Mouse (Mus musculus): ENCODE measurements around the gene Grid1. TPM values are rescaled to one million over a fixed set of nuclear protein-coding genes. Genes with fewer than 3 reads are reported as not detected.
A peak's percentile ranks its signal among the peaks of the same experiment; 100 is the strongest.

Grid1 gene
- polyA plus RNA-seq (2014; fragmentation: Nextera tagmentation; extraction: Ambion mirVana) = 0.17 and 0.27 TPM in 2 replicates

- H3K4me3 ChIP-seq (ENCODE audit: low read depth, low read length) = peak within 1 kb of the TSS; percentile 54
- H3K27me3 ChIP-seq (ENCODE audit: control insufficient read depth, insufficient read depth, low read length) = peaks cover 77% of the 10 kb centered on the region
- H3K27ac ChIP-seq (replicated peaks; ENCODE audit: low read depth, low read length) = no peak within 1 kb of the TSS
- H3K9ac ChIP-seq (replicated peaks; ENCODE audit: low read length) = peak within 1 kb of the TSS; percentile 51
- ATAC-seq (replicated peaks; ENCODE audit: insufficient number of reproducible peaks, low FRiP score, low TSS enrichment, low read depth) (peak; percentile 74), DNase-seq (ENCODE audit: low spot score) (peak; percentile 40)
- H3K9me3 ChIP-seq (replicated peaks; ENCODE audit: control insufficient read depth, low read length) = no peaks in the 10 kb centered on the region
- no peaks in the 10 kb centered on the region for H3K36me3 ChIP-seq (replicated peaks; ENCODE audit: control insufficient read depth, insufficient read depth, low read depth, low read length)
- 0% methylated on average over 77 of the region's 96 CpGs for WGBS
- H3K4me1 ChIP-seq (ENCODE audit: control insufficient read depth, insufficient read depth, low read length) = peaks cover 3% of the 10 kb centered on the region; the same call in 1 of the 2 replicates
- peak within 1 kb of the TSS; percentile 92 for H3K4me2 ChIP-seq (ENCODE audit: low read depth, low read length)
Measured at GRCm38 (mm10) chr14:34819919-34820652, at the start of gene Grid1. Gene Grid1, plus strand, starts transcription at chr14:34820108.

GRCm38 (mm10) chr14:34770467-34770866, 49.4 kb upstream of the Grid1 start:
- H3K4me2 ChIP-seq (ENCODE audit: low read depth, low read length) = no peak overlapping the region
- WGBS = 85% methylated on average over 6 of the region's 6 CpGs
- no peaks in the 10 kb centered on the region for H3K9me3 ChIP-seq (replicated peaks; ENCODE audit: control insufficient read depth, low read length)
- no peak overlapping the region for H3K9ac ChIP-seq (replicated peaks; ENCODE audit: low read length)
- no peaks in the 10 kb centered on the region for H3K27me3 ChIP-seq (ENCODE audit: control insufficient read depth, insufficient read depth, low read length)
- H3K4me3 ChIP-seq (ENCODE audit: low read depth, low read length) = no peak overlapping the region
- no peaks in the 10 kb centered on the region for H3K36me3 ChIP-seq (replicated peaks; ENCODE audit: control insufficient read depth, insufficient read depth, low read depth, low read length)
- no peak for DNase-seq (ENCODE audit: low spot score)
- H3K4me1 ChIP-seq (ENCODE audit: control insufficient read depth, insufficient read depth, low read length) = no peaks in the 10 kb centered on the region
- H3K27ac ChIP-seq (replicated peaks; ENCODE audit: low read depth, low read length) = no peak overlapping the region
- ATAC-seq (replicated peaks; ENCODE audit: insufficient number of reproducible peaks, low FRiP score, low TSS enrichment, low read depth) = no peak

- Histone ChIP-seq H3K9ac (replicated peaks; ENCODE audit: low read length) (no peak overlapping the region), H3K4me2 (ENCODE audit: low read depth, low read length) (no peak overlapping the region), H3K27ac (replicated peaks; ENCODE audit: low read depth, low read length) (no peak overlapping the region), H3K36me3 (replicated peaks; ENCODE audit: control insufficient read depth, insufficient read depth, low read depth, low read length) (no peaks in the 10 kb centered on the region), H3K9me3 (replicated peaks; ENCODE audit: control insufficient read depth, low read length) (no peaks in the 10 kb centered on the region), H3K27me3 (ENCODE audit: control insufficient read depth, insufficient read depth, low read length) (no peaks in the 10 kb centered on the region), H3K4me3 (ENCODE audit: low read depth, low read length) (no peak overlapping the region), H3K4me1 (ENCODE audit: control insufficient read depth, insufficient read depth, low read length) (no peaks in the 10 kb centered on the region)
- WGBS = 21% methylated on average over 9 of the region's 9 CpGs
- no peak for DNase-seq (ENCODE audit: low spot score)
- no peak for ATAC-seq (replicated peaks; ENCODE audit: insufficient number of reproducible peaks, low FRiP score, low TSS enrichment, low read depth)
Measured at GRCm38 (mm10) chr14:34771601-34772000, 48.3 kb upstream of the Grid1 start.

- no peak overlapping the region for H3K9ac ChIP-seq (replicated peaks; ENCODE audit: low read length)
- no peaks in the 10 kb centered on the region for H3K36me3 ChIP-seq (replicated peaks; ENCODE audit: control insufficient read depth, insufficient read depth, low read depth, low read length)
- no peaks in the 10 kb centered on the region for H3K4me1 ChIP-seq (ENCODE audit: control insufficient read depth, insufficient read depth, low read length)
- no peak for DNase-seq (ENCODE audit: low spot score)
- no peak overlapping the region for H3K27ac ChIP-seq (replicated peaks; ENCODE audit: low read depth, low read length)
- no peak overlapping the region for H3K4me3 ChIP-seq (ENCODE audit: low read depth, low read length)
- H3K4me2 ChIP-seq (ENCODE audit: low read depth, low read length) = no peak overlapping the region
- no peak for ATAC-seq (replicated peaks; ENCODE audit: insufficient number of reproducible peaks, low FRiP score, low TSS enrichment, low read depth)
- 60% methylated on average over 7 of the region's 7 CpGs for WGBS
- no peaks in the 10 kb centered on the region for H3K9me3 ChIP-seq (replicated peaks; ENCODE audit: control insufficient read depth, low read length)
- H3K27me3 ChIP-seq (ENCODE audit: control insufficient read depth, insufficient read depth, low read length) = no peaks in the 10 kb centered on the region
Measured at GRCm38 (mm10) chr14:34772132-34772531, 47.8 kb upstream of the Grid1 start.

GRCm38 (mm10) chr14:34773681-34774080, 46.2 kb upstream of the Grid1 start:
- ATAC-seq (replicated peaks; ENCODE audit: insufficient number of reproducible peaks, low FRiP score, low TSS enrichment, low read depth) (no peak), DNase-seq (ENCODE audit: low spot score) (no peak)
- 75% methylated on average over 3 of the region's 3 CpGs for WGBS
- H3K9me3 ChIP-seq (replicated peaks; ENCODE audit: control insufficient read depth, low read length) = no peaks in the 10 kb centered on the region
- H3K27ac ChIP-seq (replicated peaks; ENCODE audit: low read depth, low read length) = no peak overlapping the region
- H3K36me3 ChIP-seq (replicated peaks; ENCODE audit: control insufficient read depth, insufficient read depth, low read depth, low read length) = no peaks in the 10 kb centered on the region
- H3K4me3 ChIP-seq (ENCODE audit: low read depth, low read length) = no peak overlapping the region
- H3K9ac ChIP-seq (replicated peaks; ENCODE audit: low read length) = no peak overlapping the region
- H3K27me3 ChIP-seq (ENCODE audit: control insufficient read depth, insufficient read depth, low read length) = no peaks in the 10 kb centered on the region
- H3K4me2 ChIP-seq (ENCODE audit: low read depth, low read length) = no peak overlapping the region
- H3K4me1 ChIP-seq (ENCODE audit: control insufficient read depth, insufficient read depth, low read length) = no peaks in the 10 kb centered on the region

GRCm38 (mm10) chr14:34774231-34774630, 45.7 kb upstream of the Grid1 start:
- no peak overlapping the region for H3K27ac ChIP-seq (replicated peaks; ENCODE audit: low read depth, low read length)
- H3K9me3 ChIP-seq (replicated peaks; ENCODE audit: control insufficient read depth, low read length) = no peaks in the 10 kb centered on the region
- no peak overlapping the region for H3K4me2 ChIP-seq (ENCODE audit: low read depth, low read length)
- 82% methylated on average over 6 of the region's 6 CpGs for WGBS
- H3K27me3 ChIP-seq (ENCODE audit: control insufficient read depth, insufficient read depth, low read length) = no peaks in the 10 kb centered on the region
- no peaks in the 10 kb centered on the region for H3K36me3 ChIP-seq (replicated peaks; ENCODE audit: control insufficient read depth, insufficient read depth, low read depth, low read length)
- ATAC-seq (replicated peaks; ENCODE audit: insufficient number of reproducible peaks, low FRiP score, low TSS enrichment, low read depth) (no peak), DNase-seq (ENCODE audit: low spot score) (no peak)
- no peak overlapping the region for H3K4me3 ChIP-seq (ENCODE audit: low read depth, low read length)
- H3K9ac ChIP-seq (replicated peaks; ENCODE audit: low read length) = no peak overlapping the region
- no peaks in the 10 kb centered on the region for H3K4me1 ChIP-seq (ENCODE audit: control insufficient read depth, insufficient read depth, low read length)

GRCm38 (mm10) chr14:34776719-34777385, 43.1 kb upstream of the Grid1 start:
- Histone ChIP-seq H3K9ac (replicated peaks; ENCODE audit: low read length) (no peak overlapping the region), H3K4me2 (ENCODE audit: low read depth, low read length) (no peak overlapping the region), H3K4me3 (ENCODE audit: low read depth, low read length) (no peak overlapping the region), H3K36me3 (replicated peaks; ENCODE audit: control insufficient read depth, insufficient read depth, low read depth, low read length) (no peaks in the 10 kb centered on the region), H3K27me3 (ENCODE audit: control insufficient read depth, insufficient read depth, low read length) (no peaks in the 10 kb centered on the region), H3K9me3 (replicated peaks; ENCODE audit: control insufficient read depth, low read length) (no peaks in the 10 kb centered on the region), H3K27ac (replicated peaks; ENCODE audit: low read depth, low read length) (no peak overlapping the region), H3K4me1 (ENCODE audit: control insufficient read depth, insufficient read depth, low read length) (no peaks in the 10 kb centered on the region)
- WGBS = 84% methylated on average over 12 of the region's 12 CpGs
- ATAC-seq (replicated peaks; ENCODE audit: insufficient number of reproducible peaks, low FRiP score, low TSS enrichment, low read depth) = no peak
- DNase-seq (ENCODE audit: low spot score) = no peak

- Histone ChIP-seq H3K9me3 (replicated peaks; ENCODE audit: control insufficient read depth, low read length) (no peaks in the 10 kb centered on the region), H3K4me3 (ENCODE audit: low read depth, low read length) (no peak overlapping the region), H3K9ac (replicated peaks; ENCODE audit: low read length) (no peak overlapping the region), H3K4me2 (ENCODE audit: low read depth, low read length) (no peak overlapping the region), H3K27ac (replicated peaks; ENCODE audit: low read depth, low read length) (no peak overlapping the region), H3K4me1 (ENCODE audit: control insufficient read depth, insufficient read depth, low read length) (no peaks in the 10 kb centered on the region), H3K36me3 (replicated peaks; ENCODE audit: control insufficient read depth, insufficient read depth, low read depth, low read length) (no peaks in the 10 kb centered on the region), H3K27me3 (ENCODE audit: control insufficient read depth, insufficient read depth, low read length) (no peaks in the 10 kb centered on the region)
- DNase-seq (ENCODE audit: low spot score) (peak; percentile 88), ATAC-seq (replicated peaks; ENCODE audit: insufficient number of reproducible peaks, low FRiP score, low TSS enrichment, low read depth) (no peak)
- WGBS = 17% methylated on average over 10 of the region's 10 CpGs
Measured at GRCm38 (mm10) chr14:34777810-34778209, 42.1 kb upstream of the Grid1 start.

All from embryonic facial prominence, embryonic 11.5 days (tissue).